Mouse (Mus musculus): ENCODE results near the gene Aox3. TPM values are rescaled to one million over a fixed set of nuclear protein-coding genes. Genes with fewer than 3 reads are reported as not detected.

Gene Aox3
- polyA plus RNA-seq, 1 experiment: 1.5 TPM

DNA sequence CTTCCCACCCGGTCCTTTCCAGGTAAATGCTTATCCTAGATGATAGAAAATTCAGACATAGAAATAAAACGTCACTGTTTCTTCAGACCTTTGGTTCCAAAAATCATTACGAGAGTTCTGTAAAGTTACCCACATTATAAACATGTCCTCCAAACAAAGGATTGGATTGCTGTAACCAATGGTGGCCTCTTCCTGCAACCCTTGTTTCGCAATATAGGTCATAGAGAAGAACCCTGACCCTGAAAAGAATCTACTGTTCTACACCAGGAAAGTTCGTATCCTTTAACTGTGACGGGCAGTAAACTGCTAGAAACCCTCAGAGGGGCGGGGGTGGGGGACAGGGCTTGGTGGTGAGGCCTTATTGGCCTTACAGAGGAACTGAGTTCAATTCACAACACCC lies 99.9 kb downstream of the Aox3 start:
- TF ChIP-seq CTCF (IDR thresholded peaks at IDR 0.05; ENCODE audit: low read depth, low read length): no peak
- no peak for TF ChIP-seq POLR2A (IDR thresholded peaks at IDR 0.05; ENCODE audit: insufficient read depth, low read length)
- no peak for TF ChIP-seq EP300 (IDR thresholded peaks at IDR 0.05; ENCODE audit: insufficient read depth, low read depth, low read length)
- no peak overlapping the region for H3K9ac ChIP-seq (ENCODE audit: low read depth, poor library complexity, severe bottlenecking)
- no peaks in the 10 kb centered on the region for H3K9me3 ChIP-seq (replicated peaks; ENCODE audit: control insufficient read depth, insufficient read depth, low read length, poor library complexity, severe bottlenecking)

DNA sequence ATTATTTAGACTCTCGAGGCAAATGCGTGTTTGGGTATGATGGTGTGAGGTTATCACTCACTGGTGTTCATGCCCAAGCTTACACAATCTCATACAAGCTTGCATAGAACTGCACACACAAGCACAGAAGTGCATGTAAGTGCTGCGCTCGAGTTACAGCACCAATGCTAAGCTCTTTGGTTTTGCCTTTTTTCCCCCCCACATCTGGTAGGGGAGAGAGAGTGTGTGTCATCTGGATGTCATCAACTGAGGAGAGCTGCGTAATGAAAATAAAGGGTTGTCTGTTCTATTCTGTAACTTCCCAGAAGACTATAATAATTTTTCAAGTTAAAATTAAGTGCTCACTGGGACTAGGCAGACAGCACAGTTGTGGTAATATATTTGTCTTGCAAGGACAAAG lies 100.9 kb downstream of the Aox3 start:
- Histone ChIP-seq H3K27me3 (ENCODE audit: control insufficient read depth, insufficient read depth, low read length, poor library complexity, severe bottlenecking) (no peaks in the 10 kb centered on the region), H3K27ac (ENCODE audit: insufficient read depth, low read length) (no peak overlapping the region), H3K4me1 (ENCODE audit: control insufficient read depth, insufficient read depth, low read length) (no peaks in the 10 kb centered on the region), H3K4me3 (ENCODE audit: low read depth, low read length) (no peak overlapping the region), H3K36me3 (ENCODE audit: control insufficient read depth, insufficient read depth, low read length, poor library complexity, severe bottlenecking) (no peaks in the 10 kb centered on the region), H3K9me3 (replicated peaks; ENCODE audit: control insufficient read depth, insufficient read depth, low read length, poor library complexity, severe bottlenecking) (no peaks in the 10 kb centered on the region), H3K9ac (ENCODE audit: low read depth, poor library complexity, severe bottlenecking) (no peak overlapping the region)
- TF ChIP-seq POLR2A (IDR thresholded peaks at IDR 0.05; ENCODE audit: insufficient read depth, low read length) (no peak), EP300 (IDR thresholded peaks at IDR 0.05; ENCODE audit: insufficient read depth, low read depth, low read length) (no peak)

More for the DNA sequence above, 99.9 kb downstream of the Aox3 start:
- no peaks in the 10 kb centered on the region for H3K4me1 ChIP-seq (ENCODE audit: control insufficient read depth, insufficient read depth, low read length)
- no peaks in the 10 kb centered on the region for H3K36me3 ChIP-seq (ENCODE audit: control insufficient read depth, insufficient read depth, low read length, poor library complexity, severe bottlenecking)
- no peaks in the 10 kb centered on the region for H3K27me3 ChIP-seq (ENCODE audit: control insufficient read depth, insufficient read depth, low read length, poor library complexity, severe bottlenecking)
- no peak overlapping the region for H3K27ac ChIP-seq (ENCODE audit: insufficient read depth, low read length)
- no peak overlapping the region for H3K4me3 ChIP-seq (ENCODE audit: low read depth, low read length)

GRCm38 (mm10) chr1:58215353-58215752 lies 102.4 kb downstream of the Aox3 start:
- no peaks in the 10 kb centered on the region for H3K27me3 ChIP-seq (ENCODE audit: control insufficient read depth, insufficient read depth, low read length, poor library complexity, severe bottlenecking)
- TF ChIP-seq EP300 (IDR thresholded peaks at IDR 0.05; ENCODE audit: insufficient read depth, low read depth, low read length) (no peak), POLR2A (IDR thresholded peaks at IDR 0.05; ENCODE audit: insufficient read depth, low read length) (no peak), CTCF (IDR thresholded peaks at IDR 0.05; ENCODE audit: low read depth, low read length) (no peak)
- H3K36me3 ChIP-seq (ENCODE audit: control insufficient read depth, insufficient read depth, low read length, poor library complexity, severe bottlenecking): no peaks in the 10 kb centered on the region
- H3K4me1 ChIP-seq (ENCODE audit: control insufficient read depth, insufficient read depth, low read length): no peaks in the 10 kb centered on the region
- no peak overlapping the region for H3K27ac ChIP-seq (ENCODE audit: insufficient read depth, low read length)
- H3K9me3 ChIP-seq (replicated peaks; ENCODE audit: control insufficient read depth, insufficient read depth, low read length, poor library complexity, severe bottlenecking): no peaks in the 10 kb centered on the region
- no peak overlapping the region for H3K4me3 ChIP-seq (ENCODE audit: low read depth, low read length)
- no peak overlapping the region for H3K9ac ChIP-seq (ENCODE audit: low read depth, poor library complexity, severe bottlenecking)

GRCm38 (mm10) chr1:58215956-58216532 lies 103.1 kb downstream of the Aox3 start:
- H3K9me3 ChIP-seq (replicated peaks; ENCODE audit: control insufficient read depth, insufficient read depth, low read length, poor library complexity, severe bottlenecking): no peaks in the 10 kb centered on the region

GRCm38 (mm10) chr1:58221070-58221469 lies 108.1 kb downstream of the Aox3 start:
- Histone ChIP-seq H3K4me1 (ENCODE audit: control insufficient read depth, insufficient read depth, low read length) (no peaks in the 10 kb centered on the region), H3K9me3 (replicated peaks; ENCODE audit: control insufficient read depth, insufficient read depth, low read length, poor library complexity, severe bottlenecking) (no peaks in the 10 kb centered on the region), H3K9ac (ENCODE audit: low read depth, poor library complexity, severe bottlenecking) (no peak overlapping the region), H3K4me3 (ENCODE audit: low read depth, low read length) (no peak overlapping the region), H3K36me3 (ENCODE audit: control insufficient read depth, insufficient read depth, low read length, poor library complexity, severe bottlenecking) (no peaks in the 10 kb centered on the region), H3K27ac (ENCODE audit: insufficient read depth, low read length) (no peak overlapping the region), H3K27me3 (ENCODE audit: control insufficient read depth, insufficient read depth, low read length, poor library complexity, severe bottlenecking) (no peaks in the 10 kb centered on the region)
- TF ChIP-seq POLR2A (IDR thresholded peaks at IDR 0.05; ENCODE audit: insufficient read depth, low read length) (no peak), CTCF (IDR thresholded peaks at IDR 0.05; ENCODE audit: low read depth, low read length) (no peak), EP300 (IDR thresholded peaks at IDR 0.05; ENCODE audit: insufficient read depth, low read depth, low read length) (no peak)

More at GRCm38 (mm10) chr1:58215956-58216532, 103.1 kb downstream of the Aox3 start:
- TF ChIP-seq CTCF (IDR thresholded peaks at IDR 0.05; ENCODE audit: low read depth, low read length): no peak
- no peak for TF ChIP-seq POLR2A (IDR thresholded peaks at IDR 0.05; ENCODE audit: insufficient read depth, low read length)
- no peak for TF ChIP-seq EP300 (IDR thresholded peaks at IDR 0.05; ENCODE audit: insufficient read depth, low read depth, low read length)
- Histone ChIP-seq H3K4me1 (ENCODE audit: control insufficient read depth, insufficient read depth, low read length) (no peaks in the 10 kb centered on the region), H3K9ac (ENCODE audit: low read depth, poor library complexity, severe bottlenecking) (no peak overlapping the region), H3K36me3 (ENCODE audit: control insufficient read depth, insufficient read depth, low read length, poor library complexity, severe bottlenecking) (no peaks in the 10 kb centered on the region), H3K27ac (ENCODE audit: insufficient read depth, low read length) (no peak overlapping the region), H3K27me3 (ENCODE audit: control insufficient read depth, insufficient read depth, low read length, poor library complexity, severe bottlenecking) (no peaks in the 10 kb centered on the region), H3K4me3 (ENCODE audit: low read depth, low read length) (no peak overlapping the region)

GRCm38 (mm10) chr1:58221879-58222278 lies 108.9 kb downstream of the Aox3 start:
- Histone ChIP-seq H3K9me3 (replicated peaks; ENCODE audit: control insufficient read depth, insufficient read depth, low read length, poor library complexity, severe bottlenecking) (no peaks in the 10 kb centered on the region), H3K4me1 (ENCODE audit: control insufficient read depth, insufficient read depth, low read length) (no peaks in the 10 kb centered on the region), H3K27me3 (ENCODE audit: control insufficient read depth, insufficient read depth, low read length, poor library complexity, severe bottlenecking) (no peaks in the 10 kb centered on the region), H3K4me3 (ENCODE audit: low read depth, low read length) (no peak overlapping the region), H3K9ac (ENCODE audit: low read depth, poor library complexity, severe bottlenecking) (no peak overlapping the region), H3K27ac (ENCODE audit: insufficient read depth, low read length) (no peak overlapping the region), H3K36me3 (ENCODE audit: control insufficient read depth, insufficient read depth, low read length, poor library complexity, severe bottlenecking) (no peaks in the 10 kb centered on the region)
- no peak for TF ChIP-seq POLR2A (IDR thresholded peaks at IDR 0.05; ENCODE audit: insufficient read depth, low read length)
- TF ChIP-seq CTCF (IDR thresholded peaks at IDR 0.05; ENCODE audit: low read depth, low read length): no peak
- no peak for TF ChIP-seq EP300 (IDR thresholded peaks at IDR 0.05; ENCODE audit: insufficient read depth, low read depth, low read length)

Data from ES-Bruce4 (cell line).